Mouse (Mus musculus): ENCODE measurements around the gene Mapt. TPM values are rescaled to one million over a fixed set of nuclear protein-coding genes. Genes with fewer than 3 reads are reported as not detected.

The Mapt gene
- polyA plus RNA-seq (2015; fragmentation: Nextera tagmentation; extraction: Ambion mirVana) = 0.53 and 1.0 TPM in 2 replicates

DNA sequence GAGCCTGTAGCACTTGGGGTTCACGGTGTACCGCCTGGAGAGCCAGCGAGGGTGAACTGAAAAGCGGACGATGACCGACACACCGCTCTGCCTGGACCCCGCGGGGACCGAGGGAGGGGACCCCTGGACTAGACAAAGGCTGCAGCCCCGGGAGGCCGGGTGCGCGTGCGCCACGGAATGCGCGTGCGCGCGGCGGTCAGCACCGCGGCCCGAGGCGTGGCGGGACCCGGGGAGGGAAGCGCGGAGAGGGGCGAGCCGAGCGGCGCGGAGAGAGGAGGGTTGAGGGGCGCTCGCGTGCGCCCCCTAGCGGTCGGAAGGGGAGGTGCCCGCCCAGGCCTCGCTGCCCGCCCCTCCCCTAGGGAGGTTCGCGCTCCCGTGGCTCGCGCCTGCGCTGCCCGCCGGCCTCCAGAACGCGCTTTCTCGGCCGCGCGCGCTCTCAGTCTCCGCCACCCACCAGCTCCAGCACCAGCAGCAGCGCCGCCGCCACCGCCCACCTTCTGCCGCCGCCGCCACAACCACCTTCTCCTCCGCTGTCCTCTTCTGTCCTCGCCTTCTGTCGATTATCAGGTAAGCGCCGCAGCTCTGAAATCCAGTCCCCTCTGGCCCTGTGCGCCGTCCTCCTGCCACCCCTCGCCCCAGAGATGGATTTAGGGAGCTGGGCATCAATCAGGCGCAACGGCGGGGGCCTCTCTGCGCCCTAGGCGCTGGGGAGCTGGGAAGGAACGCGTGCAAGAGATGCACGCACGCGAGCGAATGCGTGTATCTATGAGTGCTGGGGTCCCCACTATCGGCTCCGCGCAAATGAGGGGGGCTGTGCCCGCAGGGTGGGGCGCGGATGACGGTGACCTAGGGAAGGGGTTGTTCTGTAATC lies at the start of gene Mapt:
Gene Mapt (plus strand): TSS at position 350 of the 871 bp plus-strand sequence.
- WGBS (ENCODE audit: insufficient replicate concordance) = under 1% methylated on average over 84 of the region's 94 CpGs
- Histone ChIP-seq H3K27me3 (peaks cover 74% of the 10 kb centered on the region), H3K9ac (peak within 1 kb of the TSS; percentile 59)

DNA sequence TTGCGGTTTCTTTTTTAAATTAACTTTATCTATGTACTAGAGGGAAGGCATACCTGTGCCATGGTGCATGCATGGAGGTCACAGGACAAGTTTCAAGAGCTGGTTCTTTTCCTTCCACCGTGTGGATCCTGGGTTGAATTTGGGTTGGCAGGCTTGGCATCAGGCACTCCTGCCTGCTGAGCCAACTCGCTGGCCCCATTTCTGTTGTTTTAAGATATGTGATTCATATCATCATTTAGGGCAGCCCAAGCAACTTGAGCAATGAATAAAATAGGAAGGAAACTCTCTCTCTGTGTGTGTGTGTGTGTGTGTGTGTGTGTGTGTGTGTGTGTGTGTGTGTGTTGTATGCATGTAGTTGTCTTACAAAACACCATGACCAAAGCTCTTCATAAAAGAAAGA lies 49.0 kb upstream of the Mapt start:
- Histone ChIP-seq H3K4me2 (no peak overlapping the region), H3K4me3 (replicated peaks) (no peak overlapping the region), H3K27me3 (0 out of 2 replicates have a peak, but pooled peaks cover 2% of the 10 kb centered on the region), H3K27ac (no peak overlapping the region), H3K4me1 (replicated peaks) (no peaks in the 10 kb centered on the region), H3K36me3 (no peaks in the 10 kb centered on the region), H3K9ac (no peak overlapping the region), H3K9me3 (replicated peaks) (no peaks in the 10 kb centered on the region)
- ATAC-seq (ENCODE audit: low read depth) (no peak), DNase-seq (no peak)
- WGBS (ENCODE audit: insufficient replicate concordance) = 53% methylated on average over 3 of the region's 3 CpGs

More for the DNA sequence above, at the start of gene Mapt:
- Histone ChIP-seq H3K4me2 (peak within 1 kb of the TSS; percentile 74), H3K36me3 (no peaks in the 10 kb centered on the region), H3K4me1 (replicated peaks) (peaks cover 18% of the 10 kb centered on the region), H3K27ac (no peak within 1 kb of the TSS), H3K9me3 (replicated peaks) (no peaks in the 10 kb centered on the region), H3K4me3 (replicated peaks) (peak within 1 kb of the TSS; percentile 62)
- DNase-seq (peak; percentile 65), ATAC-seq (ENCODE audit: low read depth) (peak; percentile 91)

GRCm38 (mm10) chr11:104186135-104186836 lies 44.9 kb upstream of the Mapt start, which contains the start of gene Sppl2c:
TSS of gene Sppl2c (plus strand) at chr11:104186327.
- Histone ChIP-seq H3K9ac (no peak within 1 kb of the TSS), H3K9me3 (replicated peaks) (no peaks in the 10 kb centered on the region), H3K27ac (no peak within 1 kb of the TSS), H3K4me2 (no peak within 1 kb of the TSS), H3K4me1 (replicated peaks) (no peaks in the 10 kb centered on the region), H3K27me3 (no peaks in the 10 kb centered on the region), H3K4me3 (replicated peaks) (no peak within 1 kb of the TSS), H3K36me3 (no peaks in the 10 kb centered on the region)
- ATAC-seq (ENCODE audit: low read depth) (no peak), DNase-seq (no peak)
- 69% methylated on average over 13 of the region's 13 CpGs for WGBS (ENCODE audit: insufficient replicate concordance)

- no peak overlapping the region for H3K27ac ChIP-seq
- no peaks in the 10 kb centered on the region for H3K4me1 ChIP-seq (replicated peaks)
- H3K4me2 ChIP-seq = no peak overlapping the region
- WGBS (ENCODE audit: insufficient replicate concordance) = 74% methylated on average over 9 of the region's 9 CpGs
- DNase-seq (no peak), ATAC-seq (ENCODE audit: low read depth) (no peak)
- no peaks in the 10 kb centered on the region for H3K9me3 ChIP-seq (replicated peaks)
- no peaks in the 10 kb centered on the region for H3K36me3 ChIP-seq
- H3K4me3 ChIP-seq (replicated peaks) = no peak overlapping the region
- no peak overlapping the region for H3K9ac ChIP-seq
- H3K27me3 ChIP-seq = no peaks in the 10 kb centered on the region
Measured at GRCm38 (mm10) chr11:104186837-104187150, 44.4 kb upstream of the Mapt start.

DNA sequence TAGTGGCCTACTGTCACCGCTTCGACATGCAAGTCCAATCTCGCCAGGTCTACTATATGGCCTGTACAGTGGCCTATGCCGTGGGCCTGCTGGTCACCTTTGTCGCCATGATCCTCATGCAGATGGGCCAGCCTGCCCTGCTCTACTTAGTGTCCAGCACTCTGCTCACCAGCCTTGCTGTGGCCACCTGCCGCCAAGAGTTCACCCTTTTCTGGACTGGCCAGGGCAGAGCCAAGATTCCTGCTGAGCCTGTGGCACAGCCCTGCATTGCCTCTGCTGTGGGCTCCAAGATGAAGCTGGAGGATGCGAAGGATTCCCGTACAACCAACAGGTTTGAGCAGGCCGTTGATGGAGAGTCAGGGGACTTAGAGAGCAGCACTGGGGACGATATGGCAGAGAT lies 43.4 kb upstream of the Mapt start:
- Histone ChIP-seq H3K9ac (no peak overlapping the region), H3K36me3 (no peaks in the 10 kb centered on the region), H3K4me2 (no peak overlapping the region), H3K27ac (no peak overlapping the region), H3K4me3 (replicated peaks) (no peak overlapping the region), H3K9me3 (replicated peaks) (no peaks in the 10 kb centered on the region), H3K4me1 (replicated peaks) (no peaks in the 10 kb centered on the region), H3K27me3 (no peaks in the 10 kb centered on the region)
- 73% methylated on average over 10 of the region's 10 CpGs for WGBS (ENCODE audit: insufficient replicate concordance)
- DNase-seq = no peak
- no peak for ATAC-seq (ENCODE audit: low read depth)

- Histone ChIP-seq H3K4me2 (no peak overlapping the region), H3K27me3 (no peaks in the 10 kb centered on the region), H3K9me3 (replicated peaks) (no peaks in the 10 kb centered on the region), H3K36me3 (no peaks in the 10 kb centered on the region), H3K27ac (no peak overlapping the region), H3K9ac (no peak overlapping the region), H3K4me3 (replicated peaks) (no peak overlapping the region), H3K4me1 (replicated peaks) (no peaks in the 10 kb centered on the region)
- 63% methylated on average over 2 of the region's 2 CpGs for WGBS (ENCODE audit: insufficient replicate concordance)
- no peak for DNase-seq
- no peak for ATAC-seq (ENCODE audit: low read depth)
Measured at GRCm38 (mm10) chr11:104190008-104190407, 41.2 kb upstream of the Mapt start.

GRCm38 (mm10) chr11:104195382-104195781 lies 35.8 kb upstream of the Mapt start:
- WGBS (ENCODE audit: insufficient replicate concordance) = 64% methylated on average over 11 of the region's 11 CpGs
- H3K4me1 ChIP-seq (replicated peaks) = no peaks in the 10 kb centered on the region
- no peak for ATAC-seq (ENCODE audit: low read depth)
- no peak overlapping the region for H3K4me3 ChIP-seq (replicated peaks)
- H3K9ac ChIP-seq = no peak overlapping the region
- H3K27ac ChIP-seq = no peak overlapping the region
- no peak for DNase-seq
- no peak overlapping the region for H3K4me2 ChIP-seq
- H3K27me3 ChIP-seq = peaks cover 10% of the 10 kb centered on the region
- H3K9me3 ChIP-seq (replicated peaks) = no peaks in the 10 kb centered on the region
- H3K36me3 ChIP-seq = no peaks in the 10 kb centered on the region

GRCm38 (mm10) chr11:104195791-104196190 lies 35.4 kb upstream of the Mapt start:
- H3K4me2 ChIP-seq = no peak overlapping the region
- 13% methylated on average over 9 of the region's 9 CpGs for WGBS (ENCODE audit: insufficient replicate concordance)
- H3K27me3 ChIP-seq = peaks cover 10% of the 10 kb centered on the region
- no peak for ATAC-seq (ENCODE audit: low read depth)
- H3K4me1 ChIP-seq (replicated peaks) = no peaks in the 10 kb centered on the region
- DNase-seq = peak; percentile 36
- no peak overlapping the region for H3K4me3 ChIP-seq (replicated peaks)
- no peak overlapping the region for H3K9ac ChIP-seq
- no peaks in the 10 kb centered on the region for H3K36me3 ChIP-seq
- no peaks in the 10 kb centered on the region for H3K9me3 ChIP-seq (replicated peaks)
- no peak overlapping the region for H3K27ac ChIP-seq

GRCm38 (mm10) chr11:104197861-104198260 lies 33.3 kb upstream of the Mapt start:
- H3K4me1 ChIP-seq (replicated peaks) = no peaks in the 10 kb centered on the region
- no peak overlapping the region for H3K4me2 ChIP-seq
- WGBS (ENCODE audit: insufficient replicate concordance) = 5% methylated on average over 10 of the region's 10 CpGs
- no peaks in the 10 kb centered on the region for H3K36me3 ChIP-seq
- H3K9me3 ChIP-seq (replicated peaks) = no peaks in the 10 kb centered on the region
- no peak overlapping the region for H3K4me3 ChIP-seq (replicated peaks)
- DNase-seq (no peak), ATAC-seq (ENCODE audit: low read depth) (no peak)
- H3K27ac ChIP-seq = no peak overlapping the region
- peaks cover 10% of the 10 kb centered on the region for H3K27me3 ChIP-seq
- H3K9ac ChIP-seq = no peak overlapping the region

DNA sequence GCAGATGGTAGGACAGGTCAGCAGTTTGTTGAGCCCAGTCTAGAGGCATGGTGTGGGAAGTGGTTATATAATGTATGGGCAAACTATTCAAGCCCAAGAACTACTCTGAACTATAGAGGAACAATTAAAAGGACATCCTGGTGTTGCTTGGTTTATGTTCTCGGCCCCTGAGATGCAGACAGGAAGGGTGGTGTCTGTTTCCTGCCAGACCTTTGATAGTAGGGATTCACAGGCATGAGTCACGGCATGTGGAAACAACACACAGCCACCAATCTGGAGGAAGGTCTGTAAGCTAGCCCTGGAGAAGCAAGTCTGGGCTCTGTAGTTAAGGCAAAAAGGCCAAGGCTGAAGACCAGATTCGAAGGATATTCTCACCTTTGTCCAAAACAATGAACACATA lies 27.9 kb upstream of the Mapt start:
- Histone ChIP-seq H3K4me1 (replicated peaks) (no peaks in the 10 kb centered on the region), H3K9me3 (replicated peaks) (no peaks in the 10 kb centered on the region), H3K4me2 (no peak overlapping the region), H3K27me3 (no peaks in the 10 kb centered on the region), H3K4me3 (replicated peaks) (no peak overlapping the region), H3K36me3 (no peaks in the 10 kb centered on the region), H3K9ac (no peak overlapping the region), H3K27ac (no peak overlapping the region)
- 31% methylated on average over 3 of the region's 3 CpGs for WGBS (ENCODE audit: insufficient replicate concordance)
- DNase-seq (no peak), ATAC-seq (ENCODE audit: low read depth) (no peak)

DNA sequence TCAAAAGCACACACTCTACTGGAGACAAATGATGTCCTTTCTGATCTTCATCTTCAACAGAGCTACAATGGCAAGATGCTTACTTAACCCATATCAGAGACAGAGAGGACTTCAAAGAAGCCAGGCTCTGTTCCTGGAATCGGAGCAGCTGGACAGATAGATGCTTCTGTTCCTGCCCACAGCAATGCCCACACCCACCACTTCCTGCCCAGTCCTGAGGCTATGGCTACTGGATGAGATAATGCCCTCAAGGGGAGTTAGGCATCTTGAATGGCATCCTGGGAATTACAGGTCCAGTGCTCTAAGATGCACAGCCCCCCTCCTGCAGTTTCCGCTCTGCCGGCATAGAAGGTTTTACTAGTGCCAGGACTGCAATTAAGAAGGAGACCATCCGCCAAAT lies 24.6 kb upstream of the Mapt start:
- no peaks in the 10 kb centered on the region for H3K9me3 ChIP-seq (replicated peaks)
- no peak overlapping the region for H3K4me3 ChIP-seq (replicated peaks)
- H3K27ac ChIP-seq = no peak overlapping the region
- 67% methylated on average over 4 of the region's 4 CpGs for WGBS (ENCODE audit: insufficient replicate concordance)
- no peaks in the 10 kb centered on the region for H3K27me3 ChIP-seq
- H3K4me1 ChIP-seq (replicated peaks) = no peaks in the 10 kb centered on the region
- no peak overlapping the region for H3K9ac ChIP-seq
- DNase-seq (no peak), ATAC-seq (ENCODE audit: low read depth) (no peak)
- no peaks in the 10 kb centered on the region for H3K36me3 ChIP-seq
- no peak overlapping the region for H3K4me2 ChIP-seq

Data from liver, embryonic 13.5 days (tissue).